Mouse (Mus musculus) forebrain, postnatal 0 days (tissue): ENCODE results near the gene Tlk1. TPM values are rescaled to one million over a fixed set of nuclear protein-coding genes. Genes with fewer than 3 reads are reported as not detected.

Experiments used
- ATAC-seq: fragments of 200-750 bp; cut with Nextera tagmentation; 2 replicates; pipeline ENCODE4 v1.8.0; 2017; ENCODE audit warnings: mild to moderate bottlenecking, moderate library complexity
- DNase-seq: peaks from one replicate; pipeline ENCODE4 v3.0.0-alpha.2; 2015
- H3K27ac ChIP-seq: fragments of 300-500 bp; sonication (generic); 2 replicates; pipeline ENCODE4 v1.5.1; 2014; ENCODE audit warnings: low read depth, mild to moderate bottlenecking, antibody characterized with exemption, low read length, moderate library complexity, mixed read lengths
- H3K27me3 ChIP-seq: fragments of 300-500 bp; sonication (generic); 2 replicates; pipeline ENCODE4 v1.6.1; 2014; ENCODE audit warnings: mild to moderate bottlenecking, low read length, mixed read lengths; ENCODE audit not compliant: insufficient read depth
- H3K36me3 ChIP-seq: fragments of 300-500 bp; sonication (generic); 2 replicates; pipeline ENCODE4 v1.6.1; 2014; ENCODE audit warnings: mild to moderate bottlenecking, moderate library complexity; ENCODE audit not compliant: insufficient read depth
- H3K4me1 ChIP-seq: fragments of 300-500 bp; sonication (generic); 2 replicates; pipeline ENCODE4 v1.6.1; 2014; ENCODE audit warnings: antibody characterized with exemption; ENCODE audit not compliant: insufficient read depth
- H3K4me2 ChIP-seq: fragments of 300-500 bp; sonication (generic); 2 replicates; pipeline ENCODE4 v1.6.1; 2014; ENCODE audit warnings: low read depth, mild to moderate bottlenecking, moderate library complexity
- H3K4me3 ChIP-seq: fragments of 300-500 bp; sonication (generic); 2 replicates; pipeline ENCODE4 v1.5.1; 2014; ENCODE audit warnings: low read depth, low read length, mixed read lengths
- H3K9ac ChIP-seq: fragments of 300-500 bp; sonication (generic); 2 replicates; pipeline ENCODE4 v1.6.1; 2014; ENCODE audit warnings: mild to moderate bottlenecking
- H3K9me3 ChIP-seq: fragments of 300-500 bp; sonication (generic); 2 replicates; pipeline ENCODE4 v1.6.1; 2016; ENCODE audit warnings: low read length
- CTCF ChIP-seq: sonication (generic); IDR thresholded peaks from 2 replicates; pipeline ENCODE4 v1.5.1; 2016; ENCODE audit warnings: antibody characterized with exemption, control low read depth, low read depth
- WGBS: fragments of 180-500 bp; shearing (Covaris S2); extraction: QIAGEN DNeasy Blood & Tissue Kit; methylation state at CpG from one replicate; pipeline ENCODE4 v1.1.7; 2014; 5-methylcytosine and 5-hydroxymethylcytosine counted together
- polyA plus RNA-seq: library from polyadenylated mRNA; unstranded; fragments of >200 nt; fragmentation: Nextera tagmentation; extraction: Ambion mirVana; gene quantifications from 2 replicates; pipeline ENCODE4 v1.2.1, GENCODE M21; 2015
- total RNA-seq: library from RNA; depleted of rRNA; stranded (reverse); fragments of >200 nt; gene quantifications from 2 replicates; pipeline ENCODE4 v1.2.3, GENCODE M21; 2014; rRNA removed

The Tlk1 gene
- total RNA-seq (27.8 and 34.3 TPM in 2 replicates), polyA plus RNA-seq (24.7 and 26.0 TPM in 2 replicates)

- peak within 1 kb of the TSS; percentile 98 for H3K27ac ChIP-seq
- under 1% methylated on average over 69 of the region's 118 CpGs for WGBS
- H3K9me3 ChIP-seq = no peaks in the 10 kb centered on the region
- peak; percentile 88 for DNase-seq
- H3K4me1 ChIP-seq = peaks cover 4% of the 10 kb centered on the region; the same call in 1 of the 2 replicates
- H3K36me3 ChIP-seq = no peaks in the 10 kb centered on the region
- H3K4me2 ChIP-seq = peak within 1 kb of the TSS; percentile 55
- peak within 1 kb of the TSS; percentile 91 for H3K9ac ChIP-seq
- H3K27me3 ChIP-seq = no peaks in the 10 kb centered on the region
- TF ChIP-seq CTCF = no peak
- ATAC-seq = peak; percentile 89
- peak within 1 kb of the TSS; percentile 94 for H3K4me3 ChIP-seq
Measured at GRCm38 (mm10) chr2:70825371-70826051, at the start of gene Tlk1. Gene Tlk1 (minus strand): TSS chr2:70825728.

GRCm38 (mm10) chr2:70875129-70875528, 49.6 kb upstream of the Tlk1 start:
- no peaks in the 10 kb centered on the region for H3K4me1 ChIP-seq
- H3K9ac ChIP-seq = no peak overlapping the region
- no peaks in the 10 kb centered on the region for H3K36me3 ChIP-seq
- no peak overlapping the region for H3K27ac ChIP-seq
- H3K9me3 ChIP-seq = no peaks in the 10 kb centered on the region
- no peak for ATAC-seq
- no peak for TF ChIP-seq CTCF
- WGBS = 86% methylated on average over 4 of the region's 4 CpGs
- H3K4me2 ChIP-seq = no peak overlapping the region
- H3K27me3 ChIP-seq = no peaks in the 10 kb centered on the region
- no peak for DNase-seq
- H3K4me3 ChIP-seq = no peak overlapping the region

GRCm38 (mm10) chr2:70873168-70873567, 47.6 kb upstream of the Tlk1 start:
- no peak overlapping the region for H3K4me3 ChIP-seq
- no peak for DNase-seq
- ATAC-seq = no peak
- H3K36me3 ChIP-seq = no peaks in the 10 kb centered on the region
- whole genome bisulfite sequencing = 86% methylated on average over 5 of the region's 5 CpGs
- no peak for TF ChIP-seq CTCF
- H3K27ac ChIP-seq = no peak overlapping the region
- H3K4me2 ChIP-seq = no peak overlapping the region
- H3K27me3 ChIP-seq = no peaks in the 10 kb centered on the region
- no peaks in the 10 kb centered on the region for H3K9me3 ChIP-seq
- H3K9ac ChIP-seq = no peak overlapping the region
- H3K4me1 ChIP-seq = no peaks in the 10 kb centered on the region

- no peaks in the 10 kb centered on the region for H3K27me3 ChIP-seq
- H3K36me3 ChIP-seq = no peaks in the 10 kb centered on the region
- ATAC-seq = no peak
- TF ChIP-seq CTCF = no peak
- H3K4me1 ChIP-seq = no peaks in the 10 kb centered on the region
- no peak for DNase-seq
- WGBS = 51% methylated on average over 8 of the region's 8 CpGs
- no peak overlapping the region for H3K4me2 ChIP-seq
- no peak overlapping the region for H3K27ac ChIP-seq
- H3K4me3 ChIP-seq = no peak overlapping the region
- no peak overlapping the region for H3K9ac ChIP-seq
- H3K9me3 ChIP-seq = no peaks in the 10 kb centered on the region
Measured at GRCm38 (mm10) chr2:70871466-70872022, 46.0 kb upstream of the Tlk1 start.

- Histone ChIP-seq H3K4me1 (no peaks in the 10 kb centered on the region), H3K4me2 (no peak overlapping the region), H3K36me3 (no peaks in the 10 kb centered on the region), H3K9ac (no peak overlapping the region), H3K4me3 (no peak overlapping the region), H3K27me3 (no peaks in the 10 kb centered on the region), H3K9me3 (no peaks in the 10 kb centered on the region), H3K27ac (no peak overlapping the region)
- ATAC-seq (no peak), DNase-seq (no peak)
- no peak for TF ChIP-seq CTCF
- 36% methylated on average over 6 of the region's 6 CpGs for WGBS
Measured at GRCm38 (mm10) chr2:70870819-70871218, 45.3 kb upstream of the Tlk1 start.

GRCm38 (mm10) chr2:70869116-70869515, 43.6 kb upstream of the Tlk1 start:
- Histone ChIP-seq H3K36me3 (no peaks in the 10 kb centered on the region), H3K4me1 (no peaks in the 10 kb centered on the region), H3K9me3 (no peaks in the 10 kb centered on the region), H3K9ac (no peak overlapping the region), H3K27me3 (no peaks in the 10 kb centered on the region), H3K4me2 (no peak overlapping the region), H3K27ac (no peak overlapping the region), H3K4me3 (no peak overlapping the region)
- ATAC-seq = no peak
- TF ChIP-seq CTCF = no peak
- no peak for DNase-seq
- WGBS = 89% methylated on average over 3 of the region's 3 CpGs

GRCm38 (mm10) chr2:70867231-70867630, 41.7 kb upstream of the Tlk1 start:
- H3K4me2 ChIP-seq = no peak overlapping the region
- H3K9ac ChIP-seq = no peak overlapping the region
- no peak for TF ChIP-seq CTCF
- no peak overlapping the region for H3K27ac ChIP-seq
- no peaks in the 10 kb centered on the region for H3K4me1 ChIP-seq
- H3K36me3 ChIP-seq = no peaks in the 10 kb centered on the region
- DNase-seq = no peak
- no peaks in the 10 kb centered on the region for H3K27me3 ChIP-seq
- 79% methylated on average over 3 of the region's 3 CpGs for WGBS
- H3K9me3 ChIP-seq = no peaks in the 10 kb centered on the region
- no peak for ATAC-seq
- H3K4me3 ChIP-seq = no peak overlapping the region
